Mouse (Mus musculus) embryo, embryonic 10 days (tissue): ENCODE measurements around the gene Hoxa3.

Experiments
- DNase-seq: peaks from one replicate; pipeline ENCODE4 v3.0.0-alpha.2; 2015; ENCODE audit warnings: low spot score

Gene Hoxa3

GRCm38 (mm10) chr6:52168191-52169055 is 44.7 kb downstream of the Hoxa3 start:
- peak; percentile 57 for DNase-seq

DNA sequence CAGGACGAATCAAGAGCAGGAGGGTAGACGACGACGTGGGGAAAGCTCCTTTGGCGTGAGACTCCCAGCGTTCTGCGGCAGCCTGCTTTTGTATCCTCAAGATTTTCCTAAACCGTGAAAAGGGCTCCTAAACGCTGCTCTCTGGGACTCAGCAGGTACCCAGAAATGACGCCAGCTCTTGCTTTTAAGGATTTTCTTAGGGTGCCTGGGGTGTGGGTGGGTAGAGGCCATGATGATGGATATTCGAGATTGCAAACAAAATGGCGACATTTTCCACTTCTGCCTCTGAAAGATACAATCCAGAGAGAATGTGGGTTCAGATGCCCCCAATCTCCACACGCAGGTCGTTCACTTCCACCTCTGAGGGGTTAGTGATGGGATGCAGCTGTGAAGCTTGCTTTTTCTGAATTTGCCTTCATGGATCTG is 45.4 kb downstream of the Hoxa3 start:
- peak; percentile 56 for DNase-seq

GRCm38 (mm10) chr6:52167176-52167575 is 46.0 kb downstream of the Hoxa3 start:
- no peak for DNase-seq

- peak; percentile 76 for DNase-seq
Measured at GRCm38 (mm10) chr6:52166431-52167077, 46.6 kb downstream of the Hoxa3 start.

GRCm38 (mm10) chr6:52165441-52166370 is 47.4 kb downstream of the Hoxa3 start:
- DNase-seq, result peak; percentile 42

DNA sequence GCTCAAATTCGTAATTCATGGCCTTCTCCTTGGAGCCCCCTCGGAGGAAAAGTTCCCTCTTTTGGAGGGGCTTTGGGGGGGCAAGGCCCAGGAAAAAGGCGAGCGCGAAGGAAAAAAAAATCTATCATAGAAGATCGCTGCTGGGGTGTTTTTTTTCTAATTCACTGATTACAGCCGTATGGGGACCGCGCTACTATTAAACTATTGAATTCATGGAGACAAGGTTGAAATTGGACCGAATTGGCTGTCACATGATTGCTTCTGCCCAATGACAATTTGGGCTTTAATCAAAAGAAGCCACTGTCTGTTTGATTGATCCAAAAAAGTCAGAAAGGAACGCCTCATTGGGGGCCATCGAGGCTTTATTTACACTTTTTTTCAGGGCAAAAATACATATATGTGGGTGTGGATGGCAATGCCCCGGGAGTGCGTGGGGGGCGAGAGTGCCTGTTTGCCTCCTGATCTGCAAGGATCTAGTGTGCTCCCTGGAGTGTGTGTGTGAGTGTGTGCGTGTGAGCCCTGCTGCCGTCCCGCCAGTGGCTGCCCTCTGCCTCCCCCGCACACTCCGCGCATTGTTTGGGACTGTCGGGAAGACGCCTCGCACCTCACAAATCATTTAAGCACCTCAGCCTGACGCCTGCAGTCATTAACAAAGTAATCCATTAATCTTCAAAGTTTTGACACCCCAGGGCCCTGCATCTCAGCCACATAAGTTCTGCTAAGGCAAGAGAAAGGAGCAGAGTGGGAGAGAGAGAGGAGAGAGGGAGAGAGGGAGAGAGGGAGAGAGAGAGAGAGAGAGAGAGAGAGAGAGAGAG is 48.3 kb downstream of the Hoxa3 start, which contains the start of gene Hoxa2:
Gene Hoxa2, minus strand, starts transcription at position 206 of the 815 bp plus-strand sequence.
- DNase-seq, result peak; percentile 89

- peak; percentile 80 for DNase-seq
Measured at GRCm38 (mm10) chr6:52164051-52164625, 49.0 kb downstream of the Hoxa3 start.

DNA sequence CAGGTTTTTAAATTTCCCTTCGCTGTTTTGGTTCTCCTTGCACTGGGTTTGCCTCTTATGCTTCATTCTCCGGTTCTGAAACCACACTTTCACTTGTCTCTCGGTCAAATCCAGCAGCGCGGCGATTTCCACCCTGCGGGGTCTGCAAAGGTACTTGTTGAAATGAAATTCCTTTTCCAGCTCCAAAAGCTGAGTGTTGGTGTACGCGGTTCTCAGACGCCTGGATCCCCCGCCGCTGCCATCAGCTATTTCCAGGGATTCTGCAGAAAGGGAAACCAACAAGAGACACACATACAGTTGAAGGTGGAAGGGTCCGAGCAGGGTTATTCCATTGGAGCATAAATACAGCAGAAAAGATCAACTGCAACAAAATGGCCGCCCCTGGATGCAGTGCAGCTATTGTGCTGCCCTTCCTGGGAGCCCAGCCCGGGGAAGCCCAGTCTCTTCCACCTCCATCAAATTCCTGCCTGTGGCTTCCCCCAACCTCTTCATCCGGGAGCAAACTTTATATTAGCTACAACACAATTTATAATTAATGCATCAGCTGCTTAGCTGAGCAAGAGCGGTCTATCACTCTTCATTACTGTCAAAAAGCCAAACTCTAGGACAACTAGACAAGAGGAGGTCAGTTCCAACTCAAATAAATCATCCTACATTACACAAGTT is 49.6 kb downstream of the Hoxa3 start:
- DNase-seq, result peak; percentile 75

DNA sequence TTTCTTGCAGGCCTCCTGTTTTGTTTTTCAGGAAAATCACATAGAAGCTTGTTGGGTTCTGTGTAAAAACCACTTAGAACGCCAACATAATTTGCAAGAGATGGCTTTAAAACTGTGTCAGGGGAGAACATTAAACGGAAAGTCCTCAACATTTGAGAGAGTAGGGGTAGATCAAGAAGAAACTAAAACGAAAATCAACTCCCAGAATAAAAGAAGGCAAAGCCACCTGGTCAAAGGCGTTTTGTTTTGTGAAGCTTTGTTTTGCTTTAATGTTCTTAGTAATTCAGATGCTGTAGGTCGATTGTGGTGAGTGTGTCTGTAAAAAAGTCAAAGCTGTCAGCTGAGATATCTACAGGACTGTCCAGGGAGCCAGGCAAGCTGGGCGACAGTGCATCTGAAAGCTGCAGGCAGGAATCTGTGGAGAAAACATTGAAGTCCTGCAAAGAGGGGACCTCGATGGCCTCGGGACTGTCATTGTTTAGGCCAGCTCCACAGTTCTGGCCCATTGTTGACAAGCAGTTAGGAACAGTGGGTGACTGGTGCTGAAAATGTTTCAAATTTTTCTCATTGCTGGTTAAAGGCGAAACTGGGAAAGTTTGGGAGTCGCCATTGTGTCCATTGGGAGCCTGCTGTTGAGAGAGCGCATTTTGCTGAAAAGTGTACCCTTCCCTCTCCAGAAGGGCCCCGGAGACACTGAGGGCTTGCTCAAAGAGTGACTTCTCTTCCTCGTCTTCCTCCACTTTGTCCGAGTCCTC is 50.3 kb downstream of the Hoxa3 start:
- peak; percentile 50 for DNase-seq

- DNase-seq, result peak; percentile 9
Measured at GRCm38 (mm10) chr6:52162093-52162380, 51.1 kb downstream of the Hoxa3 start.

GRCm38 (mm10) chr6:52161336-52162092 is 51.6 kb downstream of the Hoxa3 start:
- DNase-seq, result peak; percentile 16

GRCm38 (mm10) chr6:52160511-52161335 is 52.4 kb downstream of the Hoxa3 start:
- DNase-seq, result peak; percentile 76

GRCm38 (mm10) chr6:52159979-52160378 is 53.2 kb downstream of the Hoxa3 start:
- peak; percentile 40 for DNase-seq

- peak; percentile 49 for DNase-seq
Measured at GRCm38 (mm10) chr6:52159164-52159761, 53.9 kb downstream of the Hoxa3 start.

DNA sequence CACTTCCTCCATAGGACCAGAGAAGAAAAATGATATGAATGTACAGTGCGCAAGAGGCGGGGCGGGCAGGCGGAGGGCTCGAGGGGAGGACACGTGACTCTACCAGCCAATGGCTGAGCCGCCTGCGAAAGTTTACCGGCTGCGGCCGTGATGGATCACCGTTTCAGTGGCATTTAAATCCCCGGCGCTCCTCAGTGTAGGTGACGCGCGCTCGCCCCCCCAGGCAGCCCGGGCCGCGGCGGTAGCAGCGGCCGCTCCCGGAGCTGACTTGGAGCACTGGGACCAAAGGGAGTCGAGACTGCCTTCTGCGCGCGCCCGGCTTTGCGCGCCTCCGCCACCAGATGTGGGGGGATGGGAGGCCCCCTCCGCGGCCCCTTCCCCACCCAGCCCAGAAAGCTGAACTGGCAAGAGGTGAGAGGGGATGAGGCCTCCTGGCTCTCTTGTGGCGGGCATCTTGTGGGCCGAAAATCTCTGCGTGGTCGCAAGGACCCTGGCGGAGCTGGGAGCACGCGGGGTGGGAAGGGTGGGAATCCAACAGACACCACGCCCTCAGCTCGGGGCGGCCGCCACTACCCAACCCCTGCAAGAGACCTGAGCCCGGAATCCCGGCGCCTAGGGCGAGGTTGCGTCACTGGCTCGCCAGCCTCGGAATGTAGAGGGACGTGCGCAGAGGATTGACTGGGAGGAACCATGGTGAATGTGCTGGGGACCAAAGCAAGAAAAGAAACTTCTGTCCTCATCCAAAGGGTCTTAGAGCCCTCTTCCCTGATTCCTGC is 54.7 kb downstream of the Hoxa3 start, which contains the start of gene Hoxa1:
Gene Hoxa1, minus strand, starts transcription at position 42 of the 776 bp plus-strand sequence.
- DNase-seq, result peak; percentile 92

GRCm38 (mm10) chr6:52157466-52158275 is 55.5 kb downstream of the Hoxa3 start:
- peak; percentile 29 for DNase-seq
